Mouse (Mus musculus): Measurements from ENCODE around the gene Tbc1d15. TPM values are rescaled to one million over a fixed set of nuclear protein-coding genes. Genes with fewer than 3 reads are reported as not detected.

The Tbc1d15 gene
- polyA plus RNA-seq, 1 experiment from 2014 or later = 38.0 TPM

DNA sequence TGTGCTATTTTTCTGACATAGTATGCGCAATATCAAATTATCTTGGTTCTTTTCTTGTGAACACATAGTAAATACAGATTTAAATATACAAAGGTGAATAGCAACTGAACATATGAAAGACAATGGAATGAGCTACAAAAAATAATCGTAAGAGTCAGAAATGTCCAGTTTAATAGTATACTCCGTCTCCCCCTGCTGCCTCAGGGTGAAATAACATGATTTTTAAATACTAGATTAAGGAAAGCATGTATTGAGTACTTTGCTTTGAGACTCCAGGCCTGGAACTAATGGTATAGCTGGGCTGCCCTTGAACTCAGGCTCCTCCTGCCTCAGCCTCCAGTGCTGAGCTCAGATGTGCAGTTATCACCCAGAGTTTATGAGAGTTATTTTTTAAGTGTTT, 18.8 kb downstream of the Tbc1d15 start:
- Histone ChIP-seq H3K36me3 (ENCODE audit: control insufficient read depth, insufficient read depth, low read length) (peaks cover 13% of the 10 kb centered on the region), H3K9ac (replicated peaks; ENCODE audit: low read depth, low read length) (no peak overlapping the region), H3K9me3 (ENCODE audit: control insufficient read depth, low read length) (no peaks in the 10 kb centered on the region), H3K27me3 (ENCODE audit: control insufficient read depth, insufficient read depth, low read length) (no peaks in the 10 kb centered on the region), H3K4me1 (ENCODE audit: control insufficient read depth, insufficient read depth, low read length) (no peaks in the 10 kb centered on the region), H3K4me3 (ENCODE audit: low read depth, low read length) (no peak overlapping the region), H3K27ac (ENCODE audit: low read depth, low read length) (no peak overlapping the region), H3K4me2 (ENCODE audit: low read depth, low read length) (no peak overlapping the region)
- WGBS = 90% methylated on average over 3 of the region's 3 CpGs
- no peak for ATAC-seq (ENCODE audit: low read depth)

DNA sequence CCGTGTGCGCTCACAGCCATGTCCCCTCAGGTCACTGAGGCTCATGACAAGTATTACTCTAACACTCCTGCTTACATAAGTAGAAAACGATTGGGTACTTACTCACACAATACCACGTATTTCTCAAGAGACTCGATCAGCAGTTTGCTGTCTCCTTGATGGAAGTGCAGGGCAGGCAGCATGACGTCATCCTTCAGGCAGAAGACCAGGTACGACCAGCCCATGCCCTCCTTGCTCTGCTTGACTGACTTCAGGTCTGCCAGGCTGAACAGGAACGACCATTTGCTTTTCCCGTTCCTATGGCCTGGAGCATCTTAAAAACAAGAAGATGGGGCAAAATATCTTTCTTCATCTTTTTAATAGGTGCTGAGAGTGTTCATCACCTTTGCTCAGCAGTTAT, 22.2 kb downstream of the Tbc1d15 start:
- H3K36me3 ChIP-seq (ENCODE audit: control insufficient read depth, insufficient read depth, low read length) = peaks cover 6% of the 10 kb centered on the region; the same call in 1 of the 2 replicates
- H3K27me3 ChIP-seq (ENCODE audit: control insufficient read depth, insufficient read depth, low read length) = no peaks in the 10 kb centered on the region
- H3K4me2 ChIP-seq (ENCODE audit: low read depth, low read length) = no peak overlapping the region
- no peak overlapping the region for H3K27ac ChIP-seq (ENCODE audit: low read depth, low read length)
- 91% methylated on average over 9 of the region's 9 CpGs for WGBS
- H3K9me3 ChIP-seq (ENCODE audit: control insufficient read depth, low read length) = no peaks in the 10 kb centered on the region
- no peak for ATAC-seq (ENCODE audit: low read depth)
- H3K9ac ChIP-seq (replicated peaks; ENCODE audit: low read depth, low read length) = no peak overlapping the region
- H3K4me1 ChIP-seq (ENCODE audit: control insufficient read depth, insufficient read depth, low read length) = no peaks in the 10 kb centered on the region
- no peak overlapping the region for H3K4me3 ChIP-seq (ENCODE audit: low read depth, low read length)

DNA sequence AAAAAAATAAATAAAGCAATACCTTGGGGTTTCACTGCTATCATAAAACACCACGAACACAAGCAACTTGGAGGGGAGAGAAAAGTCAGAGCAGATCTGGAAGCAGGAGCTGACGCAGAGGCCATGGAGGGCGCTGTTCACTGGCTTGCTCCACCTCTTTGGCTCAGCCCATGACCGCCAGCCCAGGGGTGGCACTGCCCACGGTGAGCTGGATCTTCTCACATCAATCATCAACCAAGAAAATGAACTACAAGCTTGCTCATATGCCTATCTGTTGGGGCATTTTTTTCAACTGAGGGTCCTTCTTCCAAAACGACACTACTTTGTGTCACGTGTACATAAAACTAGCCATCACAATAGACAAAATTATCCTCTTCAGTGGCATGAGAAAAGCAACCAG, 24.7 kb downstream of the Tbc1d15 start:
- no peaks in the 10 kb centered on the region for H3K9me3 ChIP-seq (ENCODE audit: control insufficient read depth, low read length)
- H3K27ac ChIP-seq (ENCODE audit: low read depth, low read length) = no peak overlapping the region
- no peak for ATAC-seq (ENCODE audit: low read depth)
- H3K36me3 ChIP-seq (ENCODE audit: control insufficient read depth, insufficient read depth, low read length) = peaks cover 5% of the 10 kb centered on the region; the same call in 1 of the 2 replicates
- H3K27me3 ChIP-seq (ENCODE audit: control insufficient read depth, insufficient read depth, low read length) = no peaks in the 10 kb centered on the region
- no peak overlapping the region for H3K9ac ChIP-seq (replicated peaks; ENCODE audit: low read depth, low read length)
- no peaks in the 10 kb centered on the region for H3K4me1 ChIP-seq (ENCODE audit: control insufficient read depth, insufficient read depth, low read length)
- H3K4me2 ChIP-seq (ENCODE audit: low read depth, low read length) = no peak overlapping the region
- H3K4me3 ChIP-seq (ENCODE audit: low read depth, low read length) = no peak overlapping the region
- 88% methylated on average over 7 of the region's 7 CpGs for WGBS

DNA sequence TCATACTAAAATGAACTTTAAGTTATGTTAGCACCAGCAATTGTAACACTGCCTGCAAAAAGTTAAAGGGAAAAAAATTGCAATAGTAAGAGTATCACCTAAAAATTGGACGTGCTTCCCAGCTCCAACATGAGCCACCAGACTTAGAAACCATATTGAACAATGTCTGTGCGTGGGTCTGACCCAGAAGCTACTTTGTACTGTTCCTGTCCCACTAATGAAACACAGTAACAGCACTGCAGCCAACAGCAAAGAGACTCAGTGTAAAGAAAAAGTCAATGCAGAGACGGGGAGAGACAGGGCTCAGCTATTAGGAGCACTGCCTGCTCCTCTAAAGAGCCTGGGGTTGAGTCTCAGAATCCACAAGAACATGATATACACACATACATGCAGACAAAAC, 27.4 kb downstream of the Tbc1d15 start:
- Histone ChIP-seq H3K9me3 (ENCODE audit: control insufficient read depth, low read length) (no peaks in the 10 kb centered on the region), H3K27ac (ENCODE audit: low read depth, low read length) (no peak overlapping the region), H3K9ac (replicated peaks; ENCODE audit: low read depth, low read length) (no peak overlapping the region), H3K4me3 (ENCODE audit: low read depth, low read length) (no peak overlapping the region), H3K4me1 (ENCODE audit: control insufficient read depth, insufficient read depth, low read length) (no peaks in the 10 kb centered on the region), H3K27me3 (ENCODE audit: control insufficient read depth, insufficient read depth, low read length) (no peaks in the 10 kb centered on the region), H3K36me3 (ENCODE audit: control insufficient read depth, insufficient read depth, low read length) (peaks cover 7% of the 10 kb centered on the region), H3K4me2 (ENCODE audit: low read depth, low read length) (no peak overlapping the region)
- ATAC-seq (ENCODE audit: low read depth) = no peak
- WGBS = 94% methylated on average over 3 of the region's 3 CpGs

DNA sequence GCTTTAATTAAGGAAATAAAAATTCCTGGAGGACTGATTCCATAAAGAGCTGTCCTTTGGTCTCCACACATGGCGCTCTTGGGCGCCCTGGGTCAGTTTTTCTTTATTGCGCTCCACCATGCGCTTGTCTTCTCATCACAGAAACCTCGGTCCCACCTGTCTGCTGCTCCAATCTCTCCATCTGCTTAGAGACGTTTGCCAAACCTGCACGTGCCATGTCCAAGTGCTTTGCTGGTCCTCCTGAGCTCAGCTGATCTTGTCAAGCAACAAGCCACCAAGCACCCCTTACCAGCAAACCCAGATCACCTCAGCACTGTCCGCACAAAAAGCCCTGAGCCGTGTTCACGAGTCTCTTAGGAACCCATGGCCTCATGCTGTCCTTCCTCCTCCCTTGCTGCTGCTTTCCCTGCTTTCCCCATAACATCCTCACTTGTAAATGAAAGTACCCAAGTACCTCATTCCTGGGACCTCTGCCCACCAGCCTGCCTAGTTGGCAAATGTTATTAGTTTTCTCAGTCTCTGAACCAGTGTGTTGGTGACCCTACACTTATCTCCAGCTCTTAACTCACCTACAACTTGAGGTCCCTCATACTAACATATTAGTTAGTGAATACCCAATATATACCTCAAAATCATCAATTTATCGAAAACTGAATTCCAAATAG, 38.2 kb downstream of the Tbc1d15 start:
- Histone ChIP-seq H3K4me3 (ENCODE audit: low read depth, low read length) (no peak overlapping the region), H3K4me2 (ENCODE audit: low read depth, low read length) (no peak overlapping the region), H3K9ac (replicated peaks; ENCODE audit: low read depth, low read length) (no peak overlapping the region), H3K27ac (ENCODE audit: low read depth, low read length) (no peak overlapping the region), H3K4me1 (ENCODE audit: control insufficient read depth, insufficient read depth, low read length) (no peaks in the 10 kb centered on the region), H3K27me3 (ENCODE audit: control insufficient read depth, insufficient read depth, low read length) (no peaks in the 10 kb centered on the region), H3K36me3 (ENCODE audit: control insufficient read depth, insufficient read depth, low read length) (peaks cover 39% of the 10 kb centered on the region), H3K9me3 (ENCODE audit: control insufficient read depth, low read length) (no peaks in the 10 kb centered on the region)
- 95% methylated on average over 11 of the region's 11 CpGs for WGBS
- no peak for ATAC-seq (ENCODE audit: low read depth)

DNA sequence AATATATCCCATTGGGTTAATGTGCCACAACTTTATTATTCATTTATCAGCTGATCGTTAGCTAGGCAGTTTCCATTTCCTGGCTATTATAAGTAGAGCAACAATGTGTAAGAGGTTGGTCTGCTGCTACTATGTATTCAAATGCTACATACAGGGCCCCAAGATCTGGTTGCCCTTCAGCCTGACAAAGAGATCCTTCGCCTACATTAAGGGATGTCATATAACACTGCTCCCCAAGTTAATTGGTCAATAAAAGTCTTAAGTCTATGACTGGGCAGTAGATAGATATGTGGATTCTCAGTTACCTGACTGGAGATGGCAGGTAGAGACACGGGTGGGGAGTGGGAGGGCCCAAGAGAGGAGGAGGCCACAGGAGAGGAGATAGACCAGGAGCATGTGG, 45.4 kb downstream of the Tbc1d15 start:
- H3K4me3 ChIP-seq (ENCODE audit: low read depth, low read length) = no peak overlapping the region
- no peak overlapping the region for H3K9ac ChIP-seq (replicated peaks; ENCODE audit: low read depth, low read length)
- H3K9me3 ChIP-seq (ENCODE audit: control insufficient read depth, low read length) = no peaks in the 10 kb centered on the region
- no peaks in the 10 kb centered on the region for H3K27me3 ChIP-seq (ENCODE audit: control insufficient read depth, insufficient read depth, low read length)
- H3K4me1 ChIP-seq (ENCODE audit: control insufficient read depth, insufficient read depth, low read length) = no peaks in the 10 kb centered on the region
- no peak overlapping the region for H3K27ac ChIP-seq (ENCODE audit: low read depth, low read length)
- no peak overlapping the region for H3K4me2 ChIP-seq (ENCODE audit: low read depth, low read length)
- WGBS = 88% methylated on average over 3 of the region's 3 CpGs
- ATAC-seq (ENCODE audit: low read depth) = no peak
- peaks cover 14% of the 10 kb centered on the region for H3K36me3 ChIP-seq (ENCODE audit: control insufficient read depth, insufficient read depth, low read length)

DNA sequence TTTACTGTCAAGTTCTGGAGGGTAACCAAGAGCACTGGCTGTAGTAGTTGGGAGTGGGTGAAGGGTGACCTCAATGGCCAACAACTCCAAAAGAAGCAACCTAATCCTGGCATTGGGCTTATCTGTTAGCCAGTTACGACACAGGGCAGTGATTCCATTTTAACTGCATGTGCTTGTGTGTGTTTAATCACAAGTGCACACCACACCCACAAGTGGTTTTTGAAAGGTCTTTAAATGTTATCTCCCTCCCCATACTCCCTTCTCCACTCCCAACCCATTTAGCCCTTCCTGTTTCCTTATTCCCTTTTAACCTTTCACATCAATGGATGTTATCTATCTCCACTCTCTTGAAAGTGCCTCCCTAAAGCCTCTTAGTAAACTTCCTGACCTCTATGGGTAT, 46.0 kb downstream of the Tbc1d15 start:
- ATAC-seq (ENCODE audit: low read depth) = no peak
- Histone ChIP-seq H3K4me1 (ENCODE audit: control insufficient read depth, insufficient read depth, low read length) (no peaks in the 10 kb centered on the region), H3K27me3 (ENCODE audit: control insufficient read depth, insufficient read depth, low read length) (no peaks in the 10 kb centered on the region), H3K27ac (ENCODE audit: low read depth, low read length) (no peak overlapping the region), H3K36me3 (ENCODE audit: control insufficient read depth, insufficient read depth, low read length) (peaks cover 14% of the 10 kb centered on the region), H3K4me3 (ENCODE audit: low read depth, low read length) (no peak overlapping the region), H3K9ac (replicated peaks; ENCODE audit: low read depth, low read length) (no peak overlapping the region), H3K4me2 (ENCODE audit: low read depth, low read length) (no peak overlapping the region), H3K9me3 (ENCODE audit: control insufficient read depth, low read length) (no peaks in the 10 kb centered on the region)
- 100% methylated on average over 1 of the region's 1 CpGs for WGBS

DNA sequence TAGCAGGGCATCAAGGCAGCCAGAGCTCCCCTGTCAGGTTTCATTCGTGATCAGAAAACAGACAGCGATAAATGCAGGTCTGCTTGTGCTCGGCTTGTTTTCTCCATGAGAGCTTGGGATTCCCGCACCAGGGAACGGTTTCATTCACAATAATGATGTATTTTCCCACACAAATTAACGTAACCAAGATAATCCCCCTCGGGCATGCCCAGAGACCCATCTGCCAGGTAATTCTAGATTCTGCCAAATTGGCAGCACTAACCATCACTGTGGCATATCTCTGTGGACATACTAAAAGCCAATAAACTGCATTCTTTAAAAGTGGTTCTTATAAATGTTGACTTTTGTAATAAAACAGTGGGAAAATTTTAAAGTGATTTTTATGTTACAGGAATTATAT, 60.1 kb downstream of the Tbc1d15 start:
- no peak; the same call in 1 of the 2 replicates for ATAC-seq (ENCODE audit: low read depth)
- Histone ChIP-seq H3K4me1 (ENCODE audit: control insufficient read depth, insufficient read depth, low read length) (no peaks in the 10 kb centered on the region), H3K9me3 (ENCODE audit: control insufficient read depth, low read length) (no peaks in the 10 kb centered on the region), H3K27me3 (ENCODE audit: control insufficient read depth, insufficient read depth, low read length) (no peaks in the 10 kb centered on the region), H3K36me3 (ENCODE audit: control insufficient read depth, insufficient read depth, low read length) (no peaks in the 10 kb centered on the region), H3K4me2 (ENCODE audit: low read depth, low read length) (no peak overlapping the region), H3K27ac (ENCODE audit: low read depth, low read length) (no peak overlapping the region), H3K4me3 (ENCODE audit: low read depth, low read length) (no peak overlapping the region), H3K9ac (replicated peaks; ENCODE audit: low read depth, low read length) (no peak overlapping the region)
- 68% methylated on average over 7 of the region's 7 CpGs for WGBS

DNA sequence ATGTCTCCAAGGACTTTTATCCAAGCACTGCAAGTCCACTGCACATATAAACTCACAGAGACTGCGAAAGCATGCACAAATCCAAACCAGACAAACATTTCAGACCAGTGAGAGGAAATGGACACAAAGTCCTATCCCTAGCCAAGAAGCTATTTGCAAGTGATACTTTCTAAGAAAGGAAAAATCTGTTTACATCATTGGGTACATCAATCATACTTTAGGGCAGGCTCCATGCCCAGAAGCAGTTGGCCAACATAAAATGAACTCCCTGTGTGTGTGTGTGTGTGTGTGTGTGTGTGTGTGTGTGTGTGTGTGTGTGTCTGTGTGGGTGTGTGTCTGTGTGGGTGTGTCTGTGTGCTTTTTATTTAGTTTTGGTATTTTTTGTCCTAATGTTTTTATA, 63.9 kb downstream of the Tbc1d15 start:
- H3K4me3 ChIP-seq (ENCODE audit: low read depth, low read length) = no peak overlapping the region

More for the DNA sequence above, 63.9 kb downstream of the Tbc1d15 start:
- H3K27ac ChIP-seq (ENCODE audit: low read depth, low read length) = no peak overlapping the region
- no peaks in the 10 kb centered on the region for H3K36me3 ChIP-seq (ENCODE audit: control insufficient read depth, insufficient read depth, low read length)
- ATAC-seq (ENCODE audit: low read depth) = no peak
- H3K4me2 ChIP-seq (ENCODE audit: low read depth, low read length) = no peak overlapping the region
- H3K9me3 ChIP-seq (ENCODE audit: control insufficient read depth, low read length) = no peaks in the 10 kb centered on the region
- no peaks in the 10 kb centered on the region for H3K27me3 ChIP-seq (ENCODE audit: control insufficient read depth, insufficient read depth, low read length)
- H3K4me1 ChIP-seq (ENCODE audit: control insufficient read depth, insufficient read depth, low read length) = no peaks in the 10 kb centered on the region
- H3K9ac ChIP-seq (replicated peaks; ENCODE audit: low read depth, low read length) = no peak overlapping the region
- WGBS = 83% methylated on average over 1 of the region's 1 CpGs
